17 mouse cellular contexts compared by ENCODE assay signal in the genomic region with DNA sequence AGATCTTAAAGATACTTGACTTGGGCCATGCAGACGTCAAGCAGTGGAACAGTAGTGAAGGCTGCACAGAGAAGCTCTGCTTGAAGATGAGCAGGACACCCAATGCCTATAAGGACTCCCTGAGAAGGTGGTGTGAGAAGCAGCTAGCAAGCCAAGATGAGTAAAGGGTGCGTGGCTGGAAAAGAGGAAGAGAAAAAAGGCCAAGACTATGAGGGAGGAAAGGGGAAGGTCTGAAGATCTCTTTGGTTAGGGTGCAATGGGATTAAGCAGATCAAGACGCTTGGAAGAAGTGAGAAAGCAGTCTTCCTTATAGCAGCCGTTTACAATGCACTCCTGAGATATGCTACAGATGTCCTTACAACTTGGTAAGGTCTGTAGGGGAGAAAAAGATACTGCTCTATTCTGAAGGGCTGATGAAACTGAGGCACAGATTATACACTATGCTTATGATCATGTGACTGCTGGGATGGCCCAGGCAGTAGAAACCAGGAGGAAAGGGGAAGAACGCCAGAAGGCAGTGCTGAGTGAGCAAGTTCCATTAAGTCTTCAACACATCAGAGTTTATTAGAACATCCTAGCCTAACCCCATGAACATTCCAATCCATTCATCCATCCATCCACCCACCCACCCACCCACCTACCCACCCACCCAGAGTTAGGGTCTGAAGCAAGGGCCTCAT. TPM values are rescaled to one million over a fixed set of nuclear protein-coding genes. Genes with fewer than 3 reads are reported as not detected.
"Had no signal": no experiment of that assay in that cellular context is flagged by ENCODE, and none has a peak within 500 bp of the region (broad histone marks: within the 10 kb centered on the region; RNA-seq: fewer than 3 reads in every experiment).

No protein-coding gene starts in this region.

- H3K27ac ChIP-seq: kidney, postnatal 0 days; layer of hippocampus, adult 2 months; limb, embryonic 10.5 days; liver, embryonic 15.5 days; stomach, embryonic 15.5 days had no signal

- H3K4me1 ChIP-seq: liver, embryonic 15.5 days; stomach, embryonic 15.5 days had no signal

- H3K4me3 ChIP-seq: layer of hippocampus, adult 2 months; limb, embryonic 10.5 days; liver, embryonic 15.5 days; megakaryocyte, embryonic 14.5 days; stomach, embryonic 15.5 days had no signal

- H3K9me3 ChIP-seq: limb, embryonic 10.5 days; liver, embryonic 15.5 days; megakaryocyte, embryonic 14.5 days; stomach, embryonic 15.5 days had no signal

- DNase-seq: kidney, adult 9 months; kidney, postnatal 4 days; lung, embryonic 14.5 days; lung, postnatal 14 days; right cerebral cortex, postnatal 14 days; thymus, adult 2 months; thymus, postnatal 25 days had no signal

- H3K27me3 ChIP-seq: liver, embryonic 15.5 days; megakaryocyte, embryonic 14.5 days; stomach, embryonic 15.5 days had no signal

- ATAC-seq: midbrain, embryonic 16.5 days had no signal

- H3K4me2 ChIP-seq: liver, embryonic 11.5 days; liver, embryonic 15.5 days; lung, embryonic 14.5 days; midbrain, embryonic 11.5 days; stomach, embryonic 15.5 days had no signal

- H3K9ac ChIP-seq: liver, embryonic 15.5 days; lung, embryonic 14.5 days; stomach, embryonic 15.5 days had no signal

RNA-seq across cellular contexts. Expression of a gene that starts 55.6 kb away (rescaled TPM):
- total RNA-seq: left cerebral cortex, adult 18-20 months had no signal
